Mouse (Mus musculus) MEL (cell line): ENCODE data around the gene Osbp. TPM values are rescaled to one million over a fixed set of nuclear protein-coding genes. Genes with fewer than 3 reads are reported as not detected.

Source experiments
- DNase-seq: peaks from one replicate; pipeline ENCODE4 v3.0.0; 2011; ENCODE audit warnings: low read depth, low spot score
- H3K27ac ChIP-seq: 2 replicates; pipeline ENCODE4 v1.5.1; 2012; ENCODE audit warnings: low read depth, mild to moderate bottlenecking, control low read depth, low read length, moderate library complexity; ENCODE audit not compliant: control insufficient read depth
- H3K27me3 ChIP-seq, 2 experiments: fragments of 150-350 bp in 1 of 2; sonication (generic) in 1 of 2; 2 replicates each; pipeline ENCODE4 v1.6.1; 2012; ENCODE audit warnings: low read length in 2 of 2, mild to moderate bottlenecking in 2 of 2, improper control_type of control experiment in 1 of 2, moderate library complexity in 1 of 2; ENCODE audit not compliant: insufficient read depth in 2 of 2, control insufficient read depth in 1 of 2
- H3K36me3 ChIP-seq, 2 experiments: 2 replicates each; pipeline ENCODE4 v1.6.1; 2012 to 2014; ENCODE audit warnings: low read length in 2 of 2, improper control_type of control experiment in 1 of 2, inconsistent platforms in 1 of 2, mild to moderate bottlenecking in 1 of 2; ENCODE audit not compliant: insufficient read depth in 2 of 2, control insufficient read depth in 1 of 2
- H3K4me1 ChIP-seq, 2 experiments: fragments of 150-350 bp in 1 of 2; sonication (generic) in 1 of 2; 2 replicates each; pipeline ENCODE4 v1.6.1; 2012; ENCODE audit warnings: low read length in 2 of 2, improper control_type of control experiment in 1 of 2, mild to moderate bottlenecking in 1 of 2; ENCODE audit not compliant: insufficient read depth in 2 of 2, control insufficient read depth in 1 of 2
- H3K4me3 ChIP-seq, 2 experiments: fragments of 150-350 bp in 1 of 2; sonication (generic) in 1 of 2; 2 replicates each; pipeline ENCODE4 v1.5.1; 2012; ENCODE audit warnings: low read depth in 2 of 2, low read length in 2 of 2, mild to moderate bottlenecking in 2 of 2, moderate library complexity in 2 of 2, control low read depth in 1 of 2, improper control_type of control experiment in 1 of 2; ENCODE audit not compliant: control insufficient read depth in 1 of 2, insufficient read depth in 1 of 2
- H3K79me2 ChIP-seq: 2 replicates; pipeline ENCODE4 v1.6.1; 2012; ENCODE audit warnings: mild to moderate bottlenecking, low read length, moderate library complexity; ENCODE audit not compliant: control insufficient read depth, poor library complexity, insufficient read depth
- H3K9ac ChIP-seq: 2 replicates; pipeline ENCODE4 v1.6.1; 2012; ENCODE audit warnings: low read depth, mild to moderate bottlenecking, control low read depth, low read length, moderate library complexity; ENCODE audit not compliant: control insufficient read depth, poor library complexity, severe bottlenecking
- H3K9me3 ChIP-seq: fragments of 150-350 bp; sonication (generic); replicated peaks from 2 replicates; pipeline ENCODE4 v1.6.1; 2012; ENCODE audit warnings: mild to moderate bottlenecking, low read length, improper control_type of control experiment, moderate library complexity; ENCODE audit not compliant: insufficient read depth
- CHD1 ChIP-seq: IDR thresholded peaks from 2 replicates; pipeline ENCODE4 v1.6.1; 2012; ENCODE audit warnings: low read depth, mild to moderate bottlenecking, inconsistent platforms, low read length, improper control_type of control experiment
- CTCF ChIP-seq, 3 experiments: IDR thresholded peaks in 2 of 3; conservative IDR thresholded peaks in 1 of 3; 2 replicates each; pipeline ENCODE4 v1.5.1; 2011 to 2012; ENCODE audit warnings: low read length in 3 of 3, low read depth in 2 of 3, mild to moderate bottlenecking in 2 of 3, improper control_type of control experiment in 1 of 3, inconsistent platforms in 1 of 3, mixed read lengths in 1 of 3, moderate library complexity in 1 of 3; ENCODE audit not compliant: control insufficient read depth in 1 of 3, insufficient read depth in 1 of 3, poor library complexity in 1 of 3, severe bottlenecking in 1 of 3
- ETS1 ChIP-seq: IDR thresholded peaks from 2 replicates; pipeline ENCODE4 v1.6.1; 2012; ENCODE audit warnings: low read depth, mild to moderate bottlenecking, inconsistent platforms, low read length, improper control_type of control experiment, moderate library complexity
- GATA1 ChIP-seq: IDR thresholded peaks from 2 replicates; pipeline ENCODE4 v1.6.1; 2011; ENCODE audit warnings: low read depth, low read length, improper control_type of control experiment
- KAT2A ChIP-seq: conservative IDR thresholded peaks from 2 replicates; pipeline ENCODE4 v1.6.1; 2012; ENCODE audit warnings: low read depth, low read length, improper control_type of control experiment, inconsistent platforms
- MEF2A ChIP-seq: IDR thresholded peaks from 2 replicates; pipeline ENCODE4 v1.6.1; 2014; ENCODE audit warnings: low read depth, mild to moderate bottlenecking, inconsistent platforms, low read length, improper control_type of control experiment; ENCODE audit not compliant: poor library complexity, insufficient replicate concordance, severe bottlenecking; ENCODE audit errors: extremely low read depth
- NRF1 ChIP-seq: IDR thresholded peaks from 2 replicates; pipeline ENCODE4 v1.6.1; 2014; ENCODE audit warnings: low read depth, mild to moderate bottlenecking, inconsistent platforms, low read length, improper control_type of control experiment, moderate library complexity; ENCODE audit not compliant: poor library complexity, insufficient read depth, severe bottlenecking
- RAD21 ChIP-seq: IDR thresholded peaks from 2 replicates; pipeline ENCODE4 v1.6.1; 2011; ENCODE audit warnings: mild to moderate bottlenecking, low read depth, low read length, improper control_type of control experiment
- SMC3 ChIP-seq: IDR thresholded peaks from 2 replicates; pipeline ENCODE4 v1.6.1; 2011; ENCODE audit warnings: low read depth, low read length, improper control_type of control experiment
- USF1 ChIP-seq: IDR thresholded peaks from 2 replicates; pipeline ENCODE4 v1.6.1; 2014; ENCODE audit warnings: low read depth, mild to moderate bottlenecking, inconsistent platforms, low read length, improper control_type of control experiment, moderate library complexity
- ZKSCAN1 ChIP-seq: IDR thresholded peaks from 2 replicates; pipeline ENCODE4 v1.6.1; 2012; ENCODE audit warnings: low read depth, mild to moderate bottlenecking, inconsistent platforms, low read length, improper control_type of control experiment, moderate library complexity
- ZMIZ1 ChIP-seq: IDR thresholded peaks from 2 replicates; pipeline ENCODE4 v1.6.1; 2012; ENCODE audit warnings: low read depth, mild to moderate bottlenecking, inconsistent platforms, low read length, improper control_type of control experiment, moderate library complexity
- polyA plus RNA-seq, 2 experiments: library from polyadenylated mRNA; stranded (reverse) in 1 of 2; unstranded in 1 of 2; fragments of >175 nt in 1 of 2; fragments of >200 nt in 1 of 2; gene quantifications; 2 replicates each; pipeline versions ENCODE4 v1.2.1 to v1.2.4; 2012; ENCODE audit warnings: low replicate concordance in 2 of 2, low read depth in 1 of 2; ENCODE audit not compliant: insufficient read length in 2 of 2, insufficient read depth in 1 of 2, missing spikeins in 1 of 2
- total RNA-seq: library from RNA; depleted of rRNA; stranded (reverse); fragments of 300-350 nt; gene quantifications from 2 replicates; pipeline ENCODE4 v1.2.3, GENCODE M21; 2012

Osbp gene
- total and polyA plus RNA-seq, 3 experiments = 16.5 to 64.6 (median 38.8) TPM

- H3K4me1 ChIP-seq = peaks cover 0 to 7% of the 10 kb centered on the region in 2 experiments; a peak in 2 of 4 replicates
- DNase-seq = peak; percentile 37
- peak overlapping the region; percentile 78 for H3K27ac ChIP-seq
- H3K9me3 ChIP-seq = no peaks in the 10 kb centered on the region
- no peak overlapping the region for H3K4me3 ChIP-seq
- peak overlapping the region; percentile 59 for H3K9ac ChIP-seq
- H3K27me3 ChIP-seq = peaks cover 0 to 2% of the 10 kb centered on the region in 2 experiments; a peak in 1 of 4 replicates
- H3K79me2 ChIP-seq = no peaks in the 10 kb centered on the region
- H3K36me3 ChIP-seq = peaks cover 0 to 6% of the 10 kb centered on the region in 2 experiments; a peak in 2 of 4 replicates
- no peak for TF ChIP-seq ZMIZ1
- TF ChIP-seq KAT2A = no peak
- TF ChIP-seq MEF2A = no peak
- TF ChIP-seq RAD21 = no peak
- TF ChIP-seq SMC3 = no peak
Observed at GRCm38 (mm10) chr19:11957396-11957795, 8.3 kb upstream of the Osbp start.

- DNase-seq = peak; percentile 17
- TF ChIP-seq USF1 = no peak
- Histone ChIP-seq H3K4me3 (no peak overlapping the region), H3K27ac (peak overlapping the region; percentile 78), H3K9me3 (no peaks in the 10 kb centered on the region), H3K4me1 (peaks cover 0 to 7% of the 10 kb centered on the region in 2 experiments; a peak in 2 of 4 replicates), H3K9ac (peak overlapping the region; percentile 59), H3K27me3 (peaks cover 0 to 2% of the 10 kb centered on the region in 2 experiments; a peak in 1 of 4 replicates), H3K36me3 (peaks cover 0 to 6% of the 10 kb centered on the region in 2 experiments; a peak in 2 of 4 replicates), H3K79me2 (no peaks in the 10 kb centered on the region)
Observed at GRCm38 (mm10) chr19:11957846-11958245, 7.9 kb upstream of the Osbp start.

GRCm38 (mm10) chr19:11964266-11964665 is 1.5 kb upstream of the Osbp start:
- peak; percentile 51 for DNase-seq
- no peak overlapping the region for H3K27ac ChIP-seq
- peaks cover 0 to 11% of the 10 kb centered on the region in 2 experiments; a peak in 2 of 4 replicates for H3K36me3 ChIP-seq
- peaks cover 0 to 11% of the 10 kb centered on the region in 2 experiments; a peak in 2 of 4 replicates for H3K4me1 ChIP-seq
- H3K79me2 ChIP-seq = peaks cover 26% of the 10 kb centered on the region
- peak overlapping the region in 1 of 2 experiments; percentile 53; a peak in 1 of 4 replicates for H3K4me3 ChIP-seq
- no peaks in the 10 kb centered on the region for H3K9me3 ChIP-seq
- TF ChIP-seq NRF1 = no peak
- TF ChIP-seq GATA1 = no peak
- peak; percentile 48 for TF ChIP-seq SMC3
- TF ChIP-seq ETS1 = no peak
- no peak for TF ChIP-seq ZKSCAN1
- 0 out of 2 replicates have a peak, but pooled peaks have one; percentile 49 for TF ChIP-seq CHD1
- peak; percentile 16 to 52 (median 42); a peak in 4 of 6 replicates for TF ChIP-seq CTCF (IDR thresholded peaks at IDR 0.05 in 2 of 3, conservative IDR thresholded peaks at IDR 0.05 in 1 of 3; ENCODE audit: control insufficient read depth in 1 of 3, insufficient read depth in 1 of 3, low read depth in 2 of 3, low read length in 3 of 3, poor library complexity in 1 of 3, severe bottlenecking in 1 of 3)
- TF ChIP-seq RAD21 = peak; percentile 21
- peak overlapping the region; percentile 72; the same call in 1 of the 2 replicates for H3K9ac ChIP-seq
- no peaks in the 10 kb centered on the region for H3K27me3 ChIP-seq
